Mouse (Mus musculus) limb, embryonic 13.5 days (tissue): ENCODE data around the gene Itga4. TPM values are rescaled to one million over a fixed set of nuclear protein-coding genes. Genes with fewer than 3 reads are reported as not detected.
A peak's percentile ranks its signal among the peaks of the same experiment; 100 is the strongest.

Source experiments
- ATAC-seq: fragments of 200-750 bp; cut with Nextera tagmentation; 2 replicates; pipeline ENCODE4 v1.8.0; 2017; ENCODE audit warnings: low read depth, moderate number of reproducible peaks, moderate TSS enrichment; ENCODE audit not compliant: low FRiP score
- H3K27ac ChIP-seq: fragments of 300-500 bp; sonication (generic); 2 replicates; pipeline ENCODE4 v1.5.1; 2015; ENCODE audit warnings: inconsistent platforms, mild to moderate bottlenecking, moderate library complexity
- H3K27me3 ChIP-seq: fragments of 300-500 bp; sonication (generic); 2 replicates; pipeline ENCODE4 v1.6.1; 2015; ENCODE audit warnings: mild to moderate bottlenecking, inconsistent platforms
- H3K36me3 ChIP-seq: fragments of 300-500 bp; sonication (generic); 2 replicates; pipeline ENCODE4 v1.6.1; 2015; ENCODE audit warnings: inconsistent platforms, mild to moderate bottlenecking, moderate library complexity
- H3K4me1 ChIP-seq: fragments of 300-500 bp; sonication (generic); 2 replicates; pipeline ENCODE4 v1.6.1; 2015; ENCODE audit warnings: inconsistent platforms
- H3K4me2 ChIP-seq: fragments of 300-500 bp; sonication (generic); replicated peaks from 2 replicates; pipeline ENCODE4 v1.6.1; 2015; ENCODE audit warnings: inconsistent platforms, mild to moderate bottlenecking, moderate library complexity
- H3K4me3 ChIP-seq: fragments of 300-500 bp; sonication (generic); 2 replicates; pipeline ENCODE4 v1.5.1; 2015; ENCODE audit warnings: moderate library complexity, mild to moderate bottlenecking, inconsistent platforms
- H3K9ac ChIP-seq: fragments of 300-500 bp; sonication (generic); 2 replicates; pipeline ENCODE4 v1.6.1; 2015; ENCODE audit warnings: mild to moderate bottlenecking, inconsistent platforms
- H3K9me3 ChIP-seq: fragments of 300-500 bp; sonication (generic); 2 replicates; pipeline ENCODE4 v1.6.1; 2016; ENCODE audit warnings: inconsistent platforms
- WGBS: fragments of 180-500 bp; shearing (Covaris S2); methylation state at CpG from one replicate; pipeline ENCODE4 v1.1.7; 2015; 5-methylcytosine and 5-hydroxymethylcytosine counted together
- polyA plus RNA-seq: library from polyadenylated mRNA; unstranded; fragments of >200 nt; fragmentation: Nextera tagmentation; extraction: Ambion mirVana; gene quantifications from 2 replicates; pipeline ENCODE4 v1.2.1, GENCODE M21; 2015

Itga4 gene
- polyA plus RNA-seq, 1 experiment from 2014 or later, result 9.7 TPM

GRCm38 (mm10) chr2:79316182-79316880 lies 61.1 kb downstream of the Itga4 start:
- Histone ChIP-seq H3K4me2 (no peak overlapping the region), H3K27ac (no peak overlapping the region), H3K4me3 (no peak overlapping the region), H3K36me3 (no peaks in the 10 kb centered on the region), H3K27me3 (no peaks in the 10 kb centered on the region), H3K4me1 (peaks cover 2% of the 10 kb centered on the region; the same call in 1 of the 2 replicates), H3K9ac (no peak overlapping the region), H3K9me3 (no peaks in the 10 kb centered on the region)
- ATAC-seq, result no peak
- WGBS, result 91% methylated on average over 9 of the region's 9 CpGs

DNA sequence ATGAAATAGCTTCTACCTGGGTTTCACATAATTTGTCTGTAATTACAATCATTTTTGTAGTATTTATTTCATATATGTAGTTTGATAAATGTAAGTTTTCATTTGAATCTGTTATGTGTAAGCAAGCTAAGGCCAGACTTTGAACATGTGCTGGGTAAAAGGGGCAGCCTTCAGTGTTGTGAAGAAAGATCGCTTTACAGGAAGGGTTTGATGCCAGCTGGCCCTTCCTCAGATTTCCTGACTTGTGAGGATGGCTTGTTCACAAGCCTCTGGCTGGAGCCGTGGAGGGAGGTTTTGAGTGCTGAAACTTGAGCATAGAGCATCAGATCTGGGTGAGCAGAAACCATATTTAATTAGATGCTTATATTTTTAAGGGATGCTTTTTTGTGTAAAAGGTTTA lies 72.9 kb downstream of the Itga4 start:
- 0 out of 2 replicates have a peak, but pooled peaks have one; percentile 48 for ATAC-seq
- H3K36me3 ChIP-seq, result no peaks in the 10 kb centered on the region
- no peaks in the 10 kb centered on the region for H3K9me3 ChIP-seq
- no peak overlapping the region for H3K4me2 ChIP-seq
- no peaks in the 10 kb centered on the region for H3K4me1 ChIP-seq
- no peak overlapping the region for H3K27ac ChIP-seq
- no peak overlapping the region for H3K4me3 ChIP-seq
- 22% methylated on average over 2 of the region's 2 CpGs for WGBS
- H3K9ac ChIP-seq, result no peak overlapping the region
- H3K27me3 ChIP-seq, result no peaks in the 10 kb centered on the region

DNA sequence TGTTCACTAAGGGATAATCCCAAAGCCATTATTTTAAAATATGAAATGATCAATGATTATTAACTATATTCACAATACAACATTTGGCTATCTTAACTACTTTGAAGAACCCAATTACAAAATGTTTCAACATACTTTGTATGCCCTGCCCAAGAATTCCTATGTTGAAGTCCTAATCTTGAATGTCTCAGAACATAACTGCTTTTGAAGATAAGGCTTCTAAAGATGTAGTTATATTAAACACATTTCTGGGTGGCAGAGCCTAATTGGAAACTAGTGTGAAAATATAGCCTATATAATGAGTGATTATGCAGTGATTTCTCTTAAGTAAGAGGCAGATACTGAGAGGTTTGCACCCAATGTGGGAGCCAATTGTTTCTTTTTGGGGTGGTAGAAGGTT lies 79.4 kb downstream of the Itga4 start:
- no peak for ATAC-seq
- no peak overlapping the region for H3K9ac ChIP-seq
- no peak overlapping the region for H3K4me2 ChIP-seq
- H3K27me3 ChIP-seq, result no peaks in the 10 kb centered on the region
- H3K4me3 ChIP-seq, result no peak overlapping the region
- no peak overlapping the region for H3K27ac ChIP-seq
- no peaks in the 10 kb centered on the region for H3K36me3 ChIP-seq
- no peaks in the 10 kb centered on the region for H3K4me1 ChIP-seq
- H3K9me3 ChIP-seq, result no peaks in the 10 kb centered on the region

DNA sequence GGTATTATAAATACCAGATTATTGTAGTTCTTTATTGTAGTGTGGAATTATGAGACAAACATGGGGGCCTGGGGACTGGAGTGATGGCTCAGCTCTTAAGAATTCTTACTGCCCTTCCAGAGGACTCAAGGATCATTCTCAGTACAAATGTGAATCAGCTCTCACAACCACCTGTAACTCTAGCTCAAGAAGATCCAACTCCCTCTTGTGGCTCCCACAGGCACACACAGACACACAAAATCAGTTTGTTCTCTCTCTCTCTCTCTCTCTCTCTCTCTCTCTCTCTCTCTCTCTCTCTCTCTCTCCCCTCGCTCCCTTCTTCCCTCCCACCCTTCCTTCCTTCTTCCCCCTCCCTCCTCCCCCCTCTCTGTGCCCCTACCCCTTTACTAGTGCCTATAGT lies 80.9 kb downstream of the Itga4 start:
- Histone ChIP-seq H3K36me3 (no peaks in the 10 kb centered on the region), H3K9ac (no peak overlapping the region), H3K9me3 (no peaks in the 10 kb centered on the region), H3K27ac (no peak overlapping the region), H3K27me3 (no peaks in the 10 kb centered on the region), H3K4me2 (no peak overlapping the region), H3K4me3 (no peak overlapping the region), H3K4me1 (no peaks in the 10 kb centered on the region)
- ATAC-seq, result no peak
- WGBS, result 62% methylated on average over 1 of the region's 1 CpGs

GRCm38 (mm10) chr2:79339003-79339402 lies 83.8 kb downstream of the Itga4 start:
- 65% methylated on average over 1 of the region's 1 CpGs for WGBS
- no peak overlapping the region for H3K27ac ChIP-seq
- no peak overlapping the region for H3K9ac ChIP-seq
- H3K4me2 ChIP-seq, result no peak overlapping the region
- H3K36me3 ChIP-seq, result no peaks in the 10 kb centered on the region
- H3K4me3 ChIP-seq, result no peak overlapping the region
- no peaks in the 10 kb centered on the region for H3K4me1 ChIP-seq
- H3K27me3 ChIP-seq, result no peaks in the 10 kb centered on the region
- H3K9me3 ChIP-seq, result no peaks in the 10 kb centered on the region
- ATAC-seq, result no peak

DNA sequence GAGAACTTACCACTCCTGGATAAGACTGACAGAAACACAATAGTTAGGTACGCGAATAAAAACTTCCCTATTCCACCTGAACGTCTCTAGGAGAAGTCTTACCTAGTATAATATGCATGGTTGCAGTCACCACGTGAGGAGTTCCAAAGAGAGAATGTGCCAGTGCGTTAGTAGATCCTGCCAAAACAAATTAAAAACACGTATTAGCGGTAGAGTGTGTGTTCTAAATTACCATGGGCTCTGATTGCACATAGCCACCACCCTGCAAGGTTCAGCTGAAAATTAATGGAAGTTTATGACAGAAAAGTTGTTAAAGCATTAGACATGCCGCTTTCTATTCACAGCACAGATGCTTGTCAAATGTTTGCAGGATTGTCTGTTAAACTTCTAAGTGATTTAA lies 87.9 kb downstream of the Itga4 start:
- Histone ChIP-seq H3K4me2 (no peak overlapping the region), H3K9ac (no peak overlapping the region), H3K27me3 (no peaks in the 10 kb centered on the region), H3K36me3 (no peaks in the 10 kb centered on the region), H3K9me3 (no peaks in the 10 kb centered on the region), H3K4me1 (no peaks in the 10 kb centered on the region), H3K27ac (no peak overlapping the region), H3K4me3 (no peak overlapping the region)
- 72% methylated on average over 8 of the region's 8 CpGs for whole genome bisulfite sequencing
- no peak for ATAC-seq

GRCm38 (mm10) chr2:79351179-79352099 lies 96.2 kb downstream of the Itga4 start:
- no peaks in the 10 kb centered on the region for H3K9me3 ChIP-seq

DNA sequence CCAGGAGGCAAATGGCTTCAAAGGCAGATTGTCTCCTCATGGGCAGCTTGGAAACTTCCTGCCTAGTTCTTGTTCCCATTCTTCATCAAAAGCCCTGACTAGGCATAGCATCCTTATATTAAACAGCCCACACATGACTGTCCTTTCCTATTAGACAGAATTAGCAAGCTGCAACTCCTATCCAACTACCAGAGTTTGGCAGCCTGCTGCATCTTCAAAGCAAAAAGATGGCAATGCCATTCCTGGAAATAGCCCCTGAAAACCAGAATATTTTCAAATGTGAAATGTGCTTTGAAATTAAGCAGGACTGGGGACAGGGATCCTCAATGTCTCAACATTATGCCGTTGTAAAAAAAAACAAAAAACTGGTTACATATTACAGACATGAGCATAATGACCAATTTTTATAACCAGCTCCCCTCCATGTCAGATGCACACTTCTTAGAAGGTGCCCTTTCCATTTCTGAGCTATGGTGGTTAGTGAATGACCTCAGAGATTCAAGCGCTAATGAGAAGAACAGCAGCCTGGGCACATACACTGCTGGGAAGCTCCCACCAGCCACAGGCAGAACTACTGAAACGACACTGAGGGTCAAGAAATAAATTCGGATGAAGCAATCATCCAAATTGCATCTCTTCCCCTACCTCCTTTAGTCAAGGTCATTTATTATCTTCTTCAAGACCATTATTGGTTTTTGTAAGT lies 97.0 kb downstream of the Itga4 start:
- no peak overlapping the region for H3K27ac ChIP-seq
- H3K4me1 ChIP-seq, result no peaks in the 10 kb centered on the region
- no peak overlapping the region for H3K9ac ChIP-seq
- H3K36me3 ChIP-seq, result no peaks in the 10 kb centered on the region
- no peaks in the 10 kb centered on the region for H3K9me3 ChIP-seq
- no peak overlapping the region for H3K4me3 ChIP-seq
- no peak overlapping the region for H3K4me2 ChIP-seq
- H3K27me3 ChIP-seq, result no peaks in the 10 kb centered on the region; the same call in 1 of the 2 replicates
- ATAC-seq, result no peak
- 84% methylated on average over 4 of the region's 4 CpGs for WGBS

More at GRCm38 (mm10) chr2:79351179-79352099, 96.2 kb downstream of the Itga4 start:
- Histone ChIP-seq H3K36me3 (no peaks in the 10 kb centered on the region), H3K27me3 (no peaks in the 10 kb centered on the region; the same call in 1 of the 2 replicates), H3K27ac (no peak overlapping the region), H3K9ac (no peak overlapping the region), H3K4me2 (no peak overlapping the region), H3K4me3 (no peak overlapping the region), H3K4me1 (no peaks in the 10 kb centered on the region)
- ATAC-seq, result no peak
- WGBS, result 75% methylated on average over 6 of the region's 6 CpGs

DNA sequence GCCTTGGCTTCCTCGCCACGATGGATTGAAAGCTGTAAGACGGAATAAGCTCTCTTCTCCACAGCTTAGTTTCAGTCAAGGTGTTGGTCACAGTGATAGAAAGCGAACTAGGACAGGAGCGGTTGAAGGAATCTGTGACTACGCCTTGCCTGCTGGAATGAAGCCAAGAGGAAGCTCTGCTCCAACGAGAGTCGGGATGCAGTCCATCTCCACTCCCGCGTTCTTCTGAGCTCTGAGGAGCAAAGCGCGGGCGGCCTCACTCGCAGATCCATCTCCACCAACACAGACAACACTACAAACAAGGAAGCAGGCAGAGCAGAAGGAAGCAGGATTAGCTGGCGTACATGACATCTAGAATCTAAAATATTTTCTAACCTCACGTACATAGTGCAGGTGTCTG lies 99.5 kb downstream of the Itga4 start:
- whole genome bisulfite sequencing, result 93% methylated on average over 16 of the region's 16 CpGs
- Histone ChIP-seq H3K4me1 (no peaks in the 10 kb centered on the region), H3K9me3 (no peaks in the 10 kb centered on the region), H3K9ac (no peak overlapping the region), H3K4me3 (no peak overlapping the region), H3K27ac (no peak overlapping the region), H3K27me3 (no peaks in the 10 kb centered on the region), H3K4me2 (no peak overlapping the region), H3K36me3 (no peaks in the 10 kb centered on the region)
- no peak for ATAC-seq

DNA sequence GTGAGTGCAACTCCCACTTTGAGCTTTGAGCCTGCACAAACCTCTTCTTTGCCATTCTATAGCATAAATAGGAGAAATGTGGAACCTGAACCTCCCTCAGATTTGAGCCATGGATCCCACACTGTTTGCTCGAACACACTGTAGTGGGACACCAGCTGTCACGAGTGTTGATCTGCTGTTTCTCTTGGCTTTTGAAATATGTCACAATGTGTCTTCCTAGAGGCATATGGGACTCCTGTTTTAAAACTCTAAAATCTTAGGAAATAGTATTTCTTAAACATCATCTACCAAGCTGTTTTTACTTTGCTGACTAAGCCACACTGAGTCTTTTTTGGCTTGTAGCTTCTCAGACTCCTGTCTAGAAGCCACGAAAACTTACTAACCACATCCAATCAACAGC lies 102.6 kb downstream of the Itga4 start:
- no peak overlapping the region for H3K9ac ChIP-seq
- no peaks in the 10 kb centered on the region for H3K36me3 ChIP-seq
- no peaks in the 10 kb centered on the region for H3K4me1 ChIP-seq
- 82% methylated on average over 3 of the region's 3 CpGs for WGBS
- H3K4me2 ChIP-seq, result no peak overlapping the region
- H3K27me3 ChIP-seq, result no peaks in the 10 kb centered on the region
- H3K4me3 ChIP-seq, result no peak overlapping the region
- ATAC-seq, result no peak
- no peak overlapping the region for H3K27ac ChIP-seq
- H3K9me3 ChIP-seq, result no peaks in the 10 kb centered on the region

- Histone ChIP-seq H3K4me1 (no peaks in the 10 kb centered on the region), H3K9me3 (no peaks in the 10 kb centered on the region), H3K4me2 (no peak overlapping the region), H3K36me3 (no peaks in the 10 kb centered on the region), H3K27ac (no peak overlapping the region), H3K27me3 (no peaks in the 10 kb centered on the region), H3K4me3 (no peak overlapping the region), H3K9ac (no peak overlapping the region)
- ATAC-seq, result no peak
- 66% methylated on average over 6 of the region's 6 CpGs for WGBS
These were observed 106.8 kb downstream of the Itga4 start for GRCm38 (mm10) chr2:79362029-79362428.

DNA sequence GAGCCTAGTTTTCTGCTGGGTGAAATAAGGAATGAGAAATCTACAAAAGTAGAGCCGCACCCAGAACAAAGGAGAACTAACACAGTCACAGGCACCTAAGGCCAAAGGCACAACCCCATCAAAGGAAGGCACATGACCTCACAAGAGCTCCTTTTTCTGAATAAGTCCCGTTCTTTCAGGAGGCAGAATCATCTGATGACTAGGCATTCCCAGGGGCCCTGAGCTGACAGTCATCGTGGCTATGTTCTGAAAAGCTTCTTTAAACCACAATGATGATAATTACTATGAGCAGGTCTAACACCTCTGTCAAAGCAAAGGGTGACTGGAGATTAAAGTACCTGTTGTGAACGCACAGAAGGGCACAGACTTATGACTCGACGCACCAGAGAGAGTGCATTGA lies 108.7 kb downstream of the Itga4 start:
- 76% methylated on average over 6 of the region's 6 CpGs for WGBS
- Histone ChIP-seq H3K4me1 (no peaks in the 10 kb centered on the region), H3K27me3 (no peaks in the 10 kb centered on the region), H3K27ac (no peak overlapping the region), H3K36me3 (no peaks in the 10 kb centered on the region), H3K4me2 (no peak overlapping the region), H3K9me3 (no peaks in the 10 kb centered on the region), H3K9ac (no peak overlapping the region), H3K4me3 (no peak overlapping the region)
- no peak for ATAC-seq
